Comparison of ENCODE assay signal across 22 mouse cellular contexts in genomic region chr8:61796537-61797050, GRCm38 (mm10).
"Had no signal": no experiment of that assay in that cellular context is flagged by ENCODE, and none has a peak within 500 bp of the region (broad histone marks: within the 10 kb centered on the region; RNA-seq: fewer than 3 reads in every experiment).

No protein-coding gene starts in this region.

- H3K4me3 ChIP-seq: layer of hippocampus, adult 2 months; limb, embryonic 12.5 days; limb, embryonic 15.5 days; lung, embryonic 15.5 days; megakaryocyte, embryonic 14.5 days; midbrain, embryonic 10.5 days; midbrain, embryonic 13.5 days; neural tube, embryonic 12.5 days; neural tube, embryonic 15.5 days; stomach, embryonic 15.5 days had no signal

- H3K27ac ChIP-seq: kidney, postnatal 0 days; layer of hippocampus, adult 2 months; limb, embryonic 12.5 days; limb, embryonic 15.5 days; liver, embryonic 14.5 days; lung, embryonic 15.5 days; midbrain, embryonic 10.5 days; midbrain, embryonic 13.5 days; neural tube, embryonic 12.5 days; neural tube, embryonic 15.5 days; stomach, embryonic 15.5 days had no signal

- H3K36me3 ChIP-seq: limb, embryonic 12.5 days; limb, embryonic 15.5 days; lung, embryonic 15.5 days; midbrain, embryonic 10.5 days; midbrain, embryonic 13.5 days; neural tube, embryonic 12.5 days; neural tube, embryonic 15.5 days; stomach, embryonic 15.5 days had no signal

- DNase-seq: kidney, adult 2 months; kidney, postnatal 25 days; layer of hippocampus, adult 9-11 months; liver, postnatal 0 days; right cerebral cortex, postnatal 14 days; spleen, adult 18-20 months; thymus, postnatal 25 days had no signal

- H3K27me3 ChIP-seq: limb, embryonic 12.5 days; limb, embryonic 15.5 days; megakaryocyte, embryonic 14.5 days; midbrain, embryonic 13.5 days; neural tube, embryonic 12.5 days; neural tube, embryonic 15.5 days; stomach, embryonic 15.5 days had no signal

- H3K4me2 ChIP-seq: limb, embryonic 12.5 days; limb, embryonic 15.5 days; liver, embryonic 11.5 days; lung, embryonic 15.5 days; midbrain, embryonic 13.5 days; neural tube, embryonic 12.5 days; neural tube, embryonic 15.5 days; stomach, embryonic 15.5 days had no signal

- H3K4me1 ChIP-seq: limb, embryonic 12.5 days; limb, embryonic 15.5 days; lung, embryonic 15.5 days; megakaryocyte, embryonic 14.5 days; midbrain, embryonic 10.5 days; midbrain, embryonic 13.5 days; neural tube, embryonic 12.5 days; neural tube, embryonic 15.5 days; stomach, embryonic 15.5 days had no signal

- H3K9ac ChIP-seq: limb, embryonic 12.5 days; limb, embryonic 15.5 days; liver, embryonic 14.5 days; liver, postnatal 0 days; lung, embryonic 15.5 days; midbrain, embryonic 13.5 days; neural tube, embryonic 12.5 days; neural tube, embryonic 15.5 days; stomach, embryonic 15.5 days had no signal

- H3K9me3 ChIP-seq: limb, embryonic 12.5 days; limb, embryonic 15.5 days; lung, embryonic 15.5 days; megakaryocyte, embryonic 14.5 days; midbrain, embryonic 10.5 days; midbrain, embryonic 13.5 days; neural tube, embryonic 12.5 days; neural tube, embryonic 15.5 days; stomach, embryonic 15.5 days had no signal

- ATAC-seq: intestine, postnatal 0 days; liver, postnatal 0 days; midbrain, embryonic 13.5 days; midbrain, embryonic 16.5 days had no signal
